Mouse (Mus musculus) heart, adult 2 months (tissue): ENCODE data around the gene Olfr24. TPM values are rescaled to one million over a fixed set of nuclear protein-coding genes. Genes with fewer than 3 reads are reported as not detected.
"Not testable (repeated sequence)": the region's sequence is repeated elsewhere in the genome, so short reads cannot be mapped to it uniquely, and the experiment has no call there.

Experiments used
- DNase-seq, 2 experiments: peaks; one replicate each; pipeline ENCODE4 v3.0.0; 2021
- H3K27ac ChIP-seq: fragments of 200-600 bp; 2 replicates; pipeline ENCODE4 v1.8.1; 2022
- H3K27me3 ChIP-seq: fragments of 200-500 bp; 2 replicates; pipeline ENCODE4 v1.6.1; 2012; ENCODE audit warnings: mild to moderate bottlenecking, low read length, inconsistent platforms, mixed read lengths; ENCODE audit not compliant: control insufficient read depth, insufficient read depth
- H3K36me3 ChIP-seq: fragments of 200-500 bp; 2 replicates; pipeline ENCODE4 v1.6.1; 2012; ENCODE audit warnings: low read length, inconsistent platforms; ENCODE audit not compliant: control insufficient read depth, insufficient read depth
- H3K4me1 ChIP-seq: fragments of 200-500 bp; 2 replicates; pipeline ENCODE4 v1.6.1; 2011; ENCODE audit warnings: low read length; ENCODE audit not compliant: control insufficient read depth, insufficient read depth
- H3K4me3 ChIP-seq: fragments of 200-600 bp; 2 replicates; pipeline ENCODE4 v1.8.1; 2022
- H3K79me2 ChIP-seq: fragments of 200-500 bp; replicated peaks from 2 replicates; pipeline ENCODE4 v1.6.1; 2012; ENCODE audit warnings: mild to moderate bottlenecking, inconsistent platforms, low read length, moderate library complexity, mixed read lengths; ENCODE audit not compliant: control insufficient read depth, insufficient read depth
- H3K9ac ChIP-seq: fragments of 200-500 bp; 2 replicates; pipeline ENCODE4 v1.6.1; 2012; ENCODE audit warnings: low read depth, mild to moderate bottlenecking, control low read depth, inconsistent platforms, low read length, mixed read lengths
- CTCF ChIP-seq: fragments of 200-600 bp; IDR thresholded peaks from 2 replicates; pipeline ENCODE4 v1.8.1; 2022; ENCODE audit warnings: antibody characterized with exemption, mild to moderate bottlenecking, moderate library complexity
- EP300 ChIP-seq: fragments of 200-500 bp; IDR thresholded peaks from 2 replicates; pipeline ENCODE4 v1.6.1; 2011; ENCODE audit warnings: low read depth, low read length, control low read depth; ENCODE audit not compliant: insufficient read depth
- POLR2A ChIP-seq: fragments of 200-500 bp; IDR thresholded peaks from 2 replicates; pipeline ENCODE4 v1.6.1; 2011; ENCODE audit warnings: mild to moderate bottlenecking, low read depth, low read length, control low read depth; ENCODE audit not compliant: insufficient read depth
- WGBS: fragments of 180-500 bp; shearing (Covaris S2); methylation state at CpG from one replicate; pipeline ENCODE4 v1.1.7; 2018; 5-methylcytosine and 5-hydroxymethylcytosine counted together
- intact Hi-C: fragments of 180-260 bp; cut with DNase I; formaldehyde crosslinking; loops from one replicate; pipeline ENCODE4 v1.15.1; 2025
- long read RNA-seq: library from polyadenylated mRNA; stranded (forward); transcript quantifications from one replicate; pipeline ENCODE4 v2.0.0, GENCODE M21; 2021
- polyA plus RNA-seq: library from polyadenylated mRNA; depleted of rRNA; stranded (reverse); fragments of >200 nt; gene quantifications from 2 replicates; pipeline ENCODE4 v1.2.3, GENCODE M21; 2012; rRNA removed
- total RNA-seq, 2 experiments: library from RNA; stranded (reverse); gene quantifications; 2 replicates each; pipeline ENCODE4 v1.2.3; 2021

The Olfr24 gene
- total RNA-seq (not detected), polyA plus RNA-seq (not detected in 2 replicates)
- long read RNA-seq = 0 reads

- Histone ChIP-seq H3K27me3 (no peaks in the 10 kb centered on the region), H3K4me1 (no peaks in the 10 kb centered on the region), H3K4me3 (no peak within 1 kb of the TSS), H3K9ac (no peak within 1 kb of the TSS), H3K27ac (no peak within 1 kb of the TSS), H3K36me3 (no peaks in the 10 kb centered on the region), H3K79me2 (no peaks in the 10 kb centered on the region)
- DNase-seq = no peak
- TF ChIP-seq EP300 (no peak), CTCF (no peak), POLR2A (no peak)
- intact Hi-C loops = no loop called here
Observed at GRCm38 (mm10) chr9:18763896-18764295, at the start of gene Olfr24. Gene Olfr24, minus strand, starts transcription at chr9:18763996.

- no peak for DNase-seq
- H3K27me3 ChIP-seq = no peaks in the 10 kb centered on the region
- H3K79me2 ChIP-seq = no peaks in the 10 kb centered on the region
- no peak overlapping the region for H3K9ac ChIP-seq
- no peaks in the 10 kb centered on the region for H3K4me1 ChIP-seq
- no peaks in the 10 kb centered on the region for H3K36me3 ChIP-seq
- no peak overlapping the region for H3K27ac ChIP-seq
- TF ChIP-seq CTCF (no peak), POLR2A (no peak), EP300 (no peak)
- WGBS = 61% methylated on average over 7 of the region's 7 CpGs
- intact Hi-C loops = no loop called here
- no peak overlapping the region for H3K4me3 ChIP-seq
Observed at GRCm38 (mm10) chr9:18785316-18785715, 21.5 kb upstream of the Olfr24 start.

GRCm38 (mm10) chr9:18779476-18779875 lies 15.7 kb upstream of the Olfr24 start:
- 54% methylated on average over 24 of the region's 24 CpGs for WGBS

GRCm38 (mm10) chr9:18778981-18779380 lies 15.2 kb upstream of the Olfr24 start:
- Histone ChIP-seq H3K9ac (no peak overlapping the region), H3K4me3 (no peak overlapping the region), H3K27me3 (no peaks in the 10 kb centered on the region), H3K4me1 (no peaks in the 10 kb centered on the region), H3K79me2 (no peaks in the 10 kb centered on the region), H3K27ac (no peak overlapping the region), H3K36me3 (no peaks in the 10 kb centered on the region)
- TF ChIP-seq POLR2A = no peak
- no peak for TF ChIP-seq EP300
- no peak for TF ChIP-seq CTCF
- DNase-seq = no peak
- WGBS = 48% methylated on average over 1 of the region's 1 CpGs
- intact Hi-C loops = no loop called here

More at GRCm38 (mm10) chr9:18779476-18779875, 15.7 kb upstream of the Olfr24 start:
- TF ChIP-seq POLR2A = no peak
- TF ChIP-seq EP300 = no peak
- no peak for TF ChIP-seq CTCF
- no peaks in the 10 kb centered on the region for H3K4me1 ChIP-seq
- intact Hi-C loops = no loop called here
- H3K27me3 ChIP-seq = no peaks in the 10 kb centered on the region
- no peaks in the 10 kb centered on the region for H3K36me3 ChIP-seq
- H3K4me3 ChIP-seq = no peak overlapping the region
- no peak overlapping the region for H3K9ac ChIP-seq
- no peak for DNase-seq
- no peaks in the 10 kb centered on the region for H3K79me2 ChIP-seq
- H3K27ac ChIP-seq = no peak overlapping the region

GRCm38 (mm10) chr9:18755595-18755994 lies 8.2 kb downstream of the Olfr24 start:
- no peak for DNase-seq
- no peak for TF ChIP-seq CTCF
- no peak for TF ChIP-seq EP300
- no peak for TF ChIP-seq POLR2A
- no peaks in the 10 kb centered on the region for H3K27me3 ChIP-seq
- no peaks in the 10 kb centered on the region for H3K36me3 ChIP-seq
- WGBS = 35% methylated on average over 1 of the region's 1 CpGs
- no peak overlapping the region for H3K4me3 ChIP-seq
- H3K27ac ChIP-seq = no peak overlapping the region
- intact Hi-C loops = no loop called here
- no peaks in the 10 kb centered on the region for H3K4me1 ChIP-seq
- H3K9ac ChIP-seq = no peak overlapping the region
- no peaks in the 10 kb centered on the region for H3K79me2 ChIP-seq

GRCm38 (mm10) chr9:18744639-18745038 lies 19.2 kb downstream of the Olfr24 start:
- H3K9ac ChIP-seq = no peak overlapping the region
- WGBS = 15% methylated on average over 5 of the region's 5 CpGs
- H3K4me3 ChIP-seq = no peak overlapping the region
- no peaks in the 10 kb centered on the region for H3K79me2 ChIP-seq
- H3K4me1 ChIP-seq = no peaks in the 10 kb centered on the region
- DNase-seq = no peak
- no peak overlapping the region for H3K27ac ChIP-seq
- intact Hi-C loops = no loop called here
- TF ChIP-seq CTCF = peak; percentile 50
- TF ChIP-seq EP300 = no peak
- H3K36me3 ChIP-seq = no peaks in the 10 kb centered on the region
- H3K27me3 ChIP-seq = no peaks in the 10 kb centered on the region

- DNase-seq, H3K9ac ChIP-seq, H3K27me3 ChIP-seq, H3K4me3 ChIP-seq, H3K4me1 ChIP-seq, intact Hi-C loops, H3K27ac ChIP-seq, H3K79me2 ChIP-seq, H3K36me3 ChIP-seq: not testable (repeated sequence)
- 73% methylated on average over 2 of the region's 2 CpGs for WGBS
Observed at GRCm38 (mm10) chr9:18734177-18734576, 29.6 kb downstream of the Olfr24 start.
